Mouse (Mus musculus): ENCODE measurements around the gene Mto1. TPM values are rescaled to one million over a fixed set of nuclear protein-coding genes. Genes with fewer than 3 reads are reported as not detected.
"Not testable (repeated sequence)": the region's sequence is repeated elsewhere in the genome, so short reads cannot be mapped to it uniquely, and the experiment has no call there.

The Mto1 gene
- total RNA-seq, 2 experiments from 2014 or later = 14.4 to 17.3 TPM

DNA sequence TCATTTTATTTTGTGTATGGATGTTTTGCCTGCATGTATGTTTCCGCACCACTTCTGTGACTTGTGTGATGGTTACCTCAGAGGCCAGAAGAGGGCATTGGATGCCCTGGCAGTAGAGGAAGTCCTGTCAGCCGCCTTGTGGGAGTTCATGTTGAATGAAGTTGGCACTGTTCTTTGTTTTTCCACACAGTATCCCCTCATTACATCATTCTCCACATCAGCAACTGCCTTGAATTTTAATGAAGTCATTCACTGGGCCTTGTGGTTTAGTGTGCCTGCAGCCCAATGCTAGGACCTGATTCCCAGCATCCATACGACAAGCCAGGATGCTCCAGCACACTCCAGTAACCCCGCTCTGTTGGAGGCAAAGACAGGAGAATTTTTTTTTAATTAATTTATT, 53.3 kb downstream of the Mto1 start:
- intact Hi-C loops (cut with DNase I; ENCODE audit: low total_unique reads) = no loop called here
- no peak for DNase-seq

DNA sequence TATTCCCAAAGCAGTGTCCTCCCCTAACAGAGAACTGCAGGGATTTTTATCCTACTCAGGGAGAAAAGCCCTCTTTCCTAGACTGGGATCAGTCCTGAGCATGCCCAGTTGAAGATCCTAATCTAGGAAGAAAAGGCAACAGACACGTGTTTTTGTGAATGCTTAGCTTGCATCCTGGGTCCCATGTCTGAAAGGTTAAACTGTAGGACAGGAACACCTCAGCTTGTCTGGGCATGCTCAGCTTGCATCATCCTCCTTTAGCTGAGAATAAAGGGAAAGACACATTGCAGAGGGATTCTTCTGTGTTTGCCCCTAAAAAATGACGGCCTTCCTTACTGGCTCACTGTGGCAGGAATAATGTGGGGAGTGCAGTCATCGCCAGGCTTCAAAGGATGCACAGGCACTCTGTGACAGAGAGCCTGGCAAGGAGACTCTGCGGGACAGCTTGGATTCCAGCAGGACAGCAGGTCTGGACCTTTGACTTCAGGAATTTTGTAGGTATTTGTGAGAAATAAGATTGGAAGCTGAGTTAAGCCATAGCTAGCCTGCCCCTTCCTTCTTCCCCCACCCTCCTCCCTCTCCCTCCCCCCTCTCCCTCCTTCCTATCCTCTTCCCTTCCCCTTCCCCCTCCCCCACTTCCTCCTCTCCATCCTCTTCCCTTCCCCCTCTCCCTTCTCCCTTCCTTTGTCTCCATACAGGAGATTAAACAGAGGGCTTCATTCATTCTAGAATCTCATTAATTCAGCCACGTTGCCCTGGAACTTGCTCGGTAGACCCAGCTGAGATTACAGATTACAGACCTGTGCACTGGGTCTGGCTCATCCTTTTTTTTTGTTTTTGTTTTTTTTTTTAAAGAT, 55.4 kb downstream of the Mto1 start:
- DNase-seq = no peak
- intact Hi-C loops (cut with DNase I; ENCODE audit: low total_unique reads) = no loop called here

- DNase-seq = no peak
- intact Hi-C loops (cut with DNase I; ENCODE audit: low total_unique reads) = no loop called here
Observed at GRCm38 (mm10) chr9:78504133-78504532, 56.1 kb downstream of the Mto1 start.

DNA sequence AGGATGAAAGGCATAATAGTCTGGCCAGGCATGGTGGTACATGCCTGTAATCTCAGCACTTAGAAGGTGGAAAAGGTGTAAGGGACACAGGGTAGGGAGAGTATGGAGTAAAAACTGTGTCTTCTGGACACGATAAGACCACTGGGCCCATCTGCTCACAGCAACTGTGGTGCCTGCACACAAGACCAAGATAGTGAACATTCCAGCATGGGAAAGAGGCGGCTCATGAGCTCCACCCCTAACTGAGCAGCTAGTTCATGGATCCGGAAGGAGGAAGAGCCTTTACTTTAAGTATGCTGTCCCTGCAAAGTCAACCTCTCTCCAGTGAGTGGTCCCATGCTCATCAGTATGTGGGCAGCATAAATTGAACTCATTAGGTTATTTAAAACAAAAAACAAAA, 56.7 kb downstream of the Mto1 start:
- intact Hi-C loops (cut with DNase I; ENCODE audit: low total_unique reads) = no loop called here
- DNase-seq = no peak

DNA sequence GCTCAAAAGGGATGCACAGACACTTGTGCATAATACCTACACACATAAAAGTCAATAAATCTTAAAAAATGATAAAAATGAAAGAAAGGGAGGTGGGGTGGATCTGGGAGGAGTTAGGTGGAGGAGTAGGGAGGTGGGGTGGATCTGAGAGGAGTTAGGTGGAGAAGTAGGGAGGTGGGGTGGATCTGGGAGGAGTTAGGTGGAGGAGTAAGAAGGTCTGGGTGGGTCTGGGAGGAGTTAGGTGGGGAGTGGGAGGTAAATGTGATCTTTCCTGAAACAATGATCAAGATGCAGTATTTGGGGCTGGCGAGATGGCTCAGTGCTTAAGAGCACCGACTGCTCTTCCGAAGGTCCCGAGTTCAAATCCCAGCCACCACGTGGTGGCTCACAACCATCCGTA, 57.2 kb downstream of the Mto1 start:
- intact Hi-C loops (cut with DNase I; ENCODE audit: low total_unique reads) = no loop called here
- no peak for DNase-seq

DNA sequence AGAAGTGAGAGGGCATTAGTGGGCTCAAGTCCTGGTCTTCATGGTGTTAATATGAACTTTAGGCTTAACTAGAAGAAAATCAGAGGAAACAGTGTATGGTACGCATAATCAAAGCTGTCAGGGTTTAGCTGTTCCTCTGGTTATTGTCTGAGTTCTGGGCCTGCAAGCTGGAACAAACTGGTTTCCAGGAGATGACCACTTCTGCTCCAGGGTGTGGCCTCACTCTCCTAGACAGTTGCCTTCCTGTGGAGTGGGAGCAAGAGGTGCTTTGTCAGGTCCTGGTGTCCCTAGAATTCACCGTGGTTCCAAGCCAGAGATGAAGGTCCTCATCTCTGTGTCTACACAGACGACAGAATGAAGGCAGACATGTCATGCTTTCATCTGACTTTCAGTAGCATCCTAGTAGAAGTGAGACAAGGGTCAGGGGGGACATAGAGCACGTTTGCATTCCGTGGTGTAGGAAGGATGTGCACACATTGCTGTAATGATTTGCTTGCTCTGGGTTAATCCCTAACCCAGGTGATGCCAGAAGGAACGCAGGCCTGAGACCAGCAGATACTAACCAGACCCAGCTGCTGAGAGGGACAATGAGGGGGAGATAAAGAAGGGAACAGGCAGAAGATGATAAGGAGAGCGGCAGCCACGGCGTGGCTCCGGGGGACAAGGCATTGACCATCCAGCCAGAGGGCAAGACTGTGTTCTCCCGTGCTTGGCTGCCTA, 58.2 kb downstream of the Mto1 start:
- no peak for DNase-seq
- intact Hi-C loops (cut with DNase I; ENCODE audit: low total_unique reads) = no loop called here

GRCm38 (mm10) chr9:78506722-78507077, 58.7 kb downstream of the Mto1 start:
- intact Hi-C loops (cut with DNase I; ENCODE audit: low total_unique reads) = no loop called here
- DNase-seq = no peak

DNA sequence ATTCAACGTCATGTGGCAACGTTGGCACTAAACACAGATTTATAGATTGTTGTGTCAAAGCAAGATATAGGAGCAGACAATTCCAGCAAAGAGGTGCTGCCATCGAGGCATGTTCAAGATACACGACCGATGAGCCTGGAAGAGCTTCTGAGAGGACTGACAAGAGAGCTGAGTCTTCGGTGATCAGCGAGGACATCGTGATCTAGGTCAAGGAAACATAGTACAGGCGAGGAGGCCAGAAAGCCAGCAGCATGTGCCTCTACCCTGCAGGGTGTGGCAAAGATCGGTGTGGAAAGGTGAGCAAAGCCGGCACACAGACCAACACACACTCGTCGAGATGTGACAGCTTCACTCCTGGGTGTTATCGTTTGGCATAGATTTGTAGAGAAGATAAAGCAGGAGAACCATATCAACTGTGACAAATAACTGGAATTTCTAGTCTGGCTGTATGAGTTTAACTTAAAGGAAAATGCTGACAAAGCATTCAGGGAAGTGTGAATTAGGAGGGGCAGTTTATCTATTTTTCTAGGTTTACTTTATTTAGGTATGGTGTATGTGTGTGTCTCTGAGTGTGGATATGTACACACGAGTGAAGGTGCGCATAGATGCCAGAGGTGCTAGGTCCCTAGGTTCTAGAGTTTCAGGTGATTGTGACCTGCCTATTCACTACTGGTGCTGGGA, 60.2 kb downstream of the Mto1 start:
- no peak for DNase-seq
- intact Hi-C loops (cut with DNase I; ENCODE audit: low total_unique reads) = no loop called here

GRCm38 (mm10) chr9:78511705-78512104, 63.7 kb downstream of the Mto1 start:
- intact Hi-C loops (cut with DNase I; ENCODE audit: low total_unique reads) = no loop called here
- no peak for DNase-seq

GRCm38 (mm10) chr9:78513776-78514500, 65.9 kb downstream of the Mto1 start:
- intact Hi-C loops (cut with DNase I; ENCODE audit: low total_unique reads) = no loop called here
- DNase-seq = peak; percentile 41

DNA sequence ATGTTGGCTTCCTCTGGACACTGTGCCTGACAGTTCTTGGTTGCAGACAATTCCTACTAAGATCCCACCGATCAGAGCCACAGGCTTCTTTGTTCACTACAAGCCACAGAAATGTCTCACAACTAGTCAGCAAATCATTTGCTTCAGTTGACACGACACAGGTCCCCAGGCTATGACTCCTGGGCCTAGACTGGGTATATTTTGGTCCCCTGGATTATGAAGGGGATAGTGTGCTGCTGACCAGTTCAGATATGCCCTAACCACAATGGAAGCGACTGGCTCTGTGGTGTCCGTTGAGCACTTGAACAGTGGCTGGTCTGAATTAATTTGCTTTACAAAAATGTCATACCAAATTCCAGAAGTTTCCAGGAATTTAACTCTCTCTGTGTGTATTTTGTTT, 66.7 kb downstream of the Mto1 start:
- intact Hi-C loops (cut with DNase I; ENCODE audit: low total_unique reads) = no loop called here
- no peak for DNase-seq

- no peak for DNase-seq
- intact Hi-C loops (cut with DNase I; ENCODE audit: low total_unique reads) = no loop called here
Observed at GRCm38 (mm10) chr9:78516125-78516524, 68.1 kb downstream of the Mto1 start.

- DNase-seq; intact Hi-C loops (cut with DNase I; ENCODE audit: low total_unique reads): not testable (repeated sequence)
Observed at GRCm38 (mm10) chr9:78517237-78517636, 69.2 kb downstream of the Mto1 start.

GRCm38 (mm10) chr9:78520127-78520779, 72.2 kb downstream of the Mto1 start:
- DNase-seq = no peak
- intact Hi-C loops (cut with DNase I; ENCODE audit: low total_unique reads) = loop anchor here (10.0 kb wide), 1 partner anchor 45 kb away; no protein-coding TSS in a partner anchor

DNA sequence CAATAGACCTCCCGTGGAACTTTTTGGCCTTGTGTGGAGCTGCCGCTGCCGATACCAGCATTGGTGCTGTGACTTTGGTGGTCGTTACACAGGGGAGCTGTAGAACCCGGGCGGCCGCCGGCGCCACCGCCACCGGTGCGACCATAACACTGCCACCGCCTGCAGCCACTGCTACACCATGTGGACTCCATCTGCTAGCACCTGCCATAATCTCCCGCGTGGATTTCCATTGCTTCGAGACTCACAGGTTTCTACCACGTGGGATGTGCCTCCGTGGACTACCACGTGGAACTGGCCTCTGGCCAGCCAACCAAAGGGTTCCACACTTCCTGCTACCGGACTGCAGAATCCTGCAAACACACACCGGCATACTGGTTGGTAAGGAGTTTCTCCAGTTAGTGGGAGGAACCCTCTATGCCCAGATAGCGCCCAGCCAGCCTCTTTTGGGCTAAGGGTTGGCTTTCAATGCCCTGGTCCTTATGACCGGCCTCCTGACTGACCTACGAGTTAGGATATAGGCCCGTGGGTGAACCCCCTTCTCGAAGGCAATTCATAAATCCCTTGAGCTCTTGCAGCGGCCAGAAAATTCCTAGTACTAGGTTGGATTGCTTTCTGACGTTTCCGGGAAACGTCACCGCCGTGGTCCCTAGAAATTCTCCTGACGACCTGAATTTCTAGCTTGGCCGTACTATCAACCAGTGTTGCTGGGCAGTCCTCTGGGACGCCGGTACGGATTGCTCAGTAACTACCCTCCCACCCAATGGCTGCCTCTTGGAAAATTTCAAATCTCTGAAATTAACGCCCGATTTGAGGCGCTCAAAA, 73.0 kb downstream of the Mto1 start:
- intact Hi-C loops (cut with DNase I; ENCODE audit: low total_unique reads) = loop anchor here (10.0 kb wide), 1 partner anchor 46 kb away; no protein-coding TSS in a partner anchor
- DNase-seq = peak; percentile 25

DNA sequence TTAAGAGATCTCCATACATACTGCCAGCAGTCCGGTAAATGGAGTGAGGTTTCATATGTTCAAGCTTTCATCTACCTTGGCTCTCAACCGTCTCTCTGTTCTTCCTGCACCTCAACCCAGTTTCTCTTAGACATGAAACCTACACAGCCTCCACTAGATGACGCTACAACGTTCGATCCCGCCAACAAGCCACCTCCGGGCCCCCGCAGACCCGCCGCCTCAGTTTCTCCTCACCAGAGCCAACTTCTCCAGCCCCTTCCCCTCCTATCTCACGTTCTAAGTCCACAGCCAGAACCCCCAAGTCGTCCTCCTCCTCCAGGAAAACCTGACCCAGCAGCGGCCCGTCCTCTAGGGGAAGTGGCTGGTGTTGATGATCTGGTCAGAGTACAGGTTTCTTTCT, 73.7 kb downstream of the Mto1 start:
- DNase-seq = no peak
- intact Hi-C loops (cut with DNase I; ENCODE audit: low total_unique reads) = loop anchor here (10.0 kb wide), 1 partner anchor 47 kb away; no protein-coding TSS in a partner anchor
